Mouse (Mus musculus): ENCODE data around the gene Cep44.

DNA sequence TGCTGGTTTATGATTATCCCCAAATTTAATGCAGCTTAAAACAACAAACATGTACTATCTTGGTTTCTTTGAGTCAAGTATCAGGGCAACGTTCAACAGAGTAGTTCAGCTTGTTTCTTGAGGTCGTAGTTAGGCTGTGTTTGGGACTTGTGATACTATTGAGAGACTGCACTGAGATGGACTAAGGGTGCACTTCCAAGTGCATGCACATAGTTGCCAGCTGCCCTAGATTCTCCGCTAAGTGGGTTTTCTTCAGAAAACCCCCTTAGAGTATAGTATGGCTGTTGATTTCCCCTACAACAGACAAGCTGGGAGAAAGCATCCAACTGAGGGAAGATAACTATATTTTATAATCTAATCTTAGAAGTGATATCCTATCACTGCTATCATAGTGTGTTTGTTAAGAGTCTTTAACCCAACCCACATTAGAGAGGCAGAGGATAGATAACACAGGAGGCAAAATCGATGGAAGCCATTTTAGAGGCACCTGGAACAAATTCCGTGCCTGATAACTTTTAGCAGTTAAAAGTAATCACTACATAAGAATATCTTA is 1.8 kb upstream of the Cep44 start:
- TF ChIP-seq POLR2A (IDR thresholded peaks at IDR 0.05; ENCODE audit: control insufficient read depth, low read depth, low read length) (no peak), CTCF (IDR thresholded peaks at IDR 0.05; ENCODE audit: control insufficient read depth, insufficient read depth, insufficient replicate concordance, low read depth, low read length) (no peak)

Data from testis, adult 2 months (tissue).